Mouse (Mus musculus) MEL (cell line): ENCODE measurements around the gene Fbl. TPM values are rescaled to one million over a fixed set of nuclear protein-coding genes. Genes with fewer than 3 reads are reported as not detected.

Experiments
- DNase-seq: peaks from one replicate; pipeline ENCODE4 v3.0.0; 2011; ENCODE audit warnings: low read depth, low spot score
- H3K27ac ChIP-seq: 2 replicates; pipeline ENCODE4 v1.5.1; 2012; ENCODE audit warnings: low read depth, mild to moderate bottlenecking, control low read depth, low read length, moderate library complexity; ENCODE audit not compliant: control insufficient read depth
- H3K27me3 ChIP-seq, 2 experiments: fragments of 150-350 bp in 1 of 2; sonication (generic) in 1 of 2; 2 replicates each; pipeline ENCODE4 v1.6.1; 2012; ENCODE audit warnings: low read length in 2 of 2, mild to moderate bottlenecking in 2 of 2, improper control_type of control experiment in 1 of 2, moderate library complexity in 1 of 2; ENCODE audit not compliant: insufficient read depth in 2 of 2, control insufficient read depth in 1 of 2
- H3K36me3 ChIP-seq, 2 experiments: 2 replicates each; pipeline ENCODE4 v1.6.1; 2012 to 2014; ENCODE audit warnings: low read length in 2 of 2, improper control_type of control experiment in 1 of 2, inconsistent platforms in 1 of 2, mild to moderate bottlenecking in 1 of 2; ENCODE audit not compliant: insufficient read depth in 2 of 2, control insufficient read depth in 1 of 2
- H3K4me1 ChIP-seq, 2 experiments: fragments of 150-350 bp in 1 of 2; sonication (generic) in 1 of 2; 2 replicates each; pipeline ENCODE4 v1.6.1; 2012; ENCODE audit warnings: low read length in 2 of 2, improper control_type of control experiment in 1 of 2, mild to moderate bottlenecking in 1 of 2; ENCODE audit not compliant: insufficient read depth in 2 of 2, control insufficient read depth in 1 of 2
- H3K4me3 ChIP-seq, 2 experiments: fragments of 150-350 bp in 1 of 2; sonication (generic) in 1 of 2; 2 replicates each; pipeline ENCODE4 v1.5.1; 2012; ENCODE audit warnings: low read depth in 2 of 2, low read length in 2 of 2, mild to moderate bottlenecking in 2 of 2, moderate library complexity in 2 of 2, control low read depth in 1 of 2, improper control_type of control experiment in 1 of 2; ENCODE audit not compliant: control insufficient read depth in 1 of 2, insufficient read depth in 1 of 2
- H3K79me2 ChIP-seq: 2 replicates; pipeline ENCODE4 v1.6.1; 2012; ENCODE audit warnings: mild to moderate bottlenecking, low read length, moderate library complexity; ENCODE audit not compliant: control insufficient read depth, poor library complexity, insufficient read depth
- H3K9ac ChIP-seq: 2 replicates; pipeline ENCODE4 v1.6.1; 2012; ENCODE audit warnings: low read depth, mild to moderate bottlenecking, control low read depth, low read length, moderate library complexity; ENCODE audit not compliant: control insufficient read depth, poor library complexity, severe bottlenecking
- H3K9me3 ChIP-seq: fragments of 150-350 bp; sonication (generic); replicated peaks from 2 replicates; pipeline ENCODE4 v1.6.1; 2012; ENCODE audit warnings: mild to moderate bottlenecking, low read length, improper control_type of control experiment, moderate library complexity; ENCODE audit not compliant: insufficient read depth
- CHD1 ChIP-seq: IDR thresholded peaks from 2 replicates; pipeline ENCODE4 v1.6.1; 2012; ENCODE audit warnings: low read depth, mild to moderate bottlenecking, inconsistent platforms, low read length, improper control_type of control experiment
- CHD2 ChIP-seq: IDR thresholded peaks from 2 replicates; pipeline ENCODE4 v1.6.1; 2011; ENCODE audit warnings: low read length, improper control_type of control experiment
- CTCF ChIP-seq, 3 experiments: IDR thresholded peaks in 2 of 3; conservative IDR thresholded peaks in 1 of 3; 2 replicates each; pipeline ENCODE4 v1.5.1; 2011 to 2012; ENCODE audit warnings: low read length in 3 of 3, low read depth in 2 of 3, mild to moderate bottlenecking in 2 of 3, improper control_type of control experiment in 1 of 3, inconsistent platforms in 1 of 3, mixed read lengths in 1 of 3, moderate library complexity in 1 of 3; ENCODE audit not compliant: control insufficient read depth in 1 of 3, insufficient read depth in 1 of 3, poor library complexity in 1 of 3, severe bottlenecking in 1 of 3
- E2F4 ChIP-seq: IDR thresholded peaks from 2 replicates; pipeline ENCODE4 v1.6.1; 2011; ENCODE audit warnings: low read depth, low read length, improper control_type of control experiment, borderline replicate concordance
- EP300 ChIP-seq, 2 experiments: IDR thresholded peaks; 2 replicates each; pipeline ENCODE4 v1.6.1; 2011; ENCODE audit warnings: improper control_type of control experiment in 2 of 2, low read length in 2 of 2, low read depth in 1 of 2, mild to moderate bottlenecking in 1 of 2
- GABPA ChIP-seq: IDR thresholded peaks from 2 replicates; pipeline ENCODE4 v1.6.1; 2012; ENCODE audit warnings: low read depth, mild to moderate bottlenecking, inconsistent platforms, low read length, improper control_type of control experiment, moderate library complexity
- GATA1 ChIP-seq: IDR thresholded peaks from 2 replicates; pipeline ENCODE4 v1.6.1; 2011; ENCODE audit warnings: low read depth, low read length, improper control_type of control experiment
- HCFC1 ChIP-seq: IDR thresholded peaks from 2 replicates; pipeline ENCODE4 v1.6.1; 2012; ENCODE audit warnings: low read depth, mild to moderate bottlenecking, inconsistent platforms, low read length, improper control_type of control experiment, moderate library complexity
- MAFK ChIP-seq: IDR thresholded peaks from 2 replicates; pipeline ENCODE4 v1.6.1; 2011; ENCODE audit warnings: low read depth, mild to moderate bottlenecking, low read length, improper control_type of control experiment, borderline replicate concordance
- MAZ ChIP-seq: IDR thresholded peaks from 2 replicates; pipeline ENCODE4 v1.6.1; 2012; ENCODE audit warnings: low read depth, mild to moderate bottlenecking, inconsistent platforms, low read length, improper control_type of control experiment
- MEF2A ChIP-seq: IDR thresholded peaks from 2 replicates; pipeline ENCODE4 v1.6.1; 2014; ENCODE audit warnings: low read depth, mild to moderate bottlenecking, inconsistent platforms, low read length, improper control_type of control experiment; ENCODE audit not compliant: poor library complexity, insufficient replicate concordance, severe bottlenecking; ENCODE audit errors: extremely low read depth
- MXI1 ChIP-seq: IDR thresholded peaks from 2 replicates; pipeline ENCODE4 v1.6.1; 2011; ENCODE audit warnings: mild to moderate bottlenecking, low read depth, low read length, improper control_type of control experiment
- MYB ChIP-seq: IDR thresholded peaks from 2 replicates; pipeline ENCODE4 v1.6.1; 2011; ENCODE audit warnings: mild to moderate bottlenecking, low read depth, low read length, improper control_type of control experiment
- POLR2A ChIP-seq, 2 experiments: IDR thresholded peaks; 2 replicates each; pipeline ENCODE4 v1.6.1; 2011 to 2012; ENCODE audit warnings: low read length in 2 of 2, mild to moderate bottlenecking in 2 of 2, control low read depth in 1 of 2, improper control_type of control experiment in 1 of 2, low read depth in 1 of 2, moderate library complexity in 1 of 2; ENCODE audit not compliant: control insufficient read depth in 1 of 2, insufficient read depth in 1 of 2, poor library complexity in 1 of 2
- POLR2AphosphoS5 ChIP-seq: IDR thresholded peaks from 2 replicates; pipeline ENCODE4 v1.6.1; 2012; ENCODE audit warnings: low read depth, borderline replicate concordance, mild to moderate bottlenecking, inconsistent platforms, low read length, moderate library complexity, mixed read lengths
- RAD21 ChIP-seq: IDR thresholded peaks from 2 replicates; pipeline ENCODE4 v1.6.1; 2011; ENCODE audit warnings: mild to moderate bottlenecking, low read depth, low read length, improper control_type of control experiment
- RCOR1 ChIP-seq: IDR thresholded peaks from 2 replicates; pipeline ENCODE4 v1.6.1; 2012; ENCODE audit warnings: low read depth, mild to moderate bottlenecking, inconsistent platforms, low read length, improper control_type of control experiment
- SMC3 ChIP-seq: IDR thresholded peaks from 2 replicates; pipeline ENCODE4 v1.6.1; 2011; ENCODE audit warnings: low read depth, low read length, improper control_type of control experiment
- TAL1 ChIP-seq: IDR thresholded peaks from 2 replicates; pipeline ENCODE4 v1.6.1; 2012; ENCODE audit warnings: mild to moderate bottlenecking, inconsistent platforms, low read length, moderate library complexity, mixed read lengths
- TCF12 ChIP-seq: IDR thresholded peaks from 2 replicates; pipeline ENCODE4 v1.6.1; 2014; ENCODE audit warnings: low read depth, mild to moderate bottlenecking, inconsistent platforms, low read length, improper control_type of control experiment, moderate library complexity
- UBTF ChIP-seq: IDR thresholded peaks from 2 replicates; pipeline ENCODE4 v1.6.1; 2012; ENCODE audit warnings: low read depth, mild to moderate bottlenecking, inconsistent platforms, low read length, improper control_type of control experiment, moderate library complexity, borderline replicate concordance; ENCODE audit not compliant: insufficient read depth
- USF1 ChIP-seq: IDR thresholded peaks from 2 replicates; pipeline ENCODE4 v1.6.1; 2014; ENCODE audit warnings: low read depth, mild to moderate bottlenecking, inconsistent platforms, low read length, improper control_type of control experiment, moderate library complexity
- USF2 ChIP-seq, 2 experiments: IDR thresholded peaks; 2 replicates each; pipeline ENCODE4 v1.6.1; 2011 to 2012; ENCODE audit warnings: improper control_type of control experiment in 2 of 2, low read length in 2 of 2, borderline replicate concordance in 1 of 2, inconsistent platforms in 1 of 2, low read depth in 1 of 2, mild to moderate bottlenecking in 1 of 2; ENCODE audit not compliant: insufficient read depth in 1 of 2
- ZMIZ1 ChIP-seq: IDR thresholded peaks from 2 replicates; pipeline ENCODE4 v1.6.1; 2012; ENCODE audit warnings: low read depth, mild to moderate bottlenecking, inconsistent platforms, low read length, improper control_type of control experiment, moderate library complexity
- ZNF384 ChIP-seq: IDR thresholded peaks from 2 replicates; pipeline ENCODE4 v1.6.1; 2012; ENCODE audit warnings: low read depth, mild to moderate bottlenecking, inconsistent platforms, low read length, improper control_type of control experiment
- polyA plus RNA-seq, 2 experiments: library from polyadenylated mRNA; stranded (reverse) in 1 of 2; unstranded in 1 of 2; fragments of >175 nt in 1 of 2; fragments of >200 nt in 1 of 2; gene quantifications; 2 replicates each; pipeline versions ENCODE4 v1.2.1 to v1.2.4; 2012; ENCODE audit warnings: low replicate concordance in 2 of 2, low read depth in 1 of 2; ENCODE audit not compliant: insufficient read length in 2 of 2, insufficient read depth in 1 of 2, missing spikeins in 1 of 2
- total RNA-seq: library from RNA; depleted of rRNA; stranded (reverse); fragments of 300-350 nt; gene quantifications from 2 replicates; pipeline ENCODE4 v1.2.3, GENCODE M21; 2012

The Fbl gene
- total and polyA plus RNA-seq, 3 experiments: 262 to 819 TPM; not detected in 1

DNA sequence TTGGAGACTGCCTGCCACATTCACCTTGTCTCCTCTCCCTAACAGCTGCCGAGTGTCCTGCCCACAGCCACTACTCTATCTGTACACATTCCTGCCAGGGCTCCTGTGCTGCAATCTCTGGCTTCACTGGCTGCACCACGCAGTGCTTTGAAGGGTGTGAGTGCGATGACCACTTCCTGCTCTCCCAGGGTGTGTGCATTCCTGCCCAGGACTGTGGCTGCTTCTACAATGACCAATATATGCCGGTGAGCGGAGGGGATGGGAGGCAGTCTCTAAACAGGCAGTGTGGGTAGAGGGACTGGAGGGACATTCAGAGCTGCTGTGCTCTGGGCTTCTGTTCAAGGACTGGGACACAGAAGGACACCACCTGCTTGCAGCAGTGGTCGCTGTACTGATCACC is 10.2 kb upstream of the Fbl start:
- H3K9ac ChIP-seq: no peak overlapping the region
- no peak for DNase-seq

GRCm38 (mm10) chr7:28159893-28160292 is 9.6 kb upstream of the Fbl start:
- DNase-seq: no peak
- H3K79me2 ChIP-seq: no peaks in the 10 kb centered on the region
- H3K9ac ChIP-seq: no peak overlapping the region
- no peak overlapping the region for H3K4me3 ChIP-seq
- no peak overlapping the region for H3K27ac ChIP-seq
- H3K36me3 ChIP-seq: no peaks in the 10 kb centered on the region
- H3K4me1 ChIP-seq: no peaks in the 10 kb centered on the region
- H3K9me3 ChIP-seq: no peaks in the 10 kb centered on the region
- no peaks in the 10 kb centered on the region for H3K27me3 ChIP-seq
- TF ChIP-seq E2F4 (no peak), CHD2 (no peak), MYB (no peak), MAFK (no peak), ZMIZ1 (no peak), TCF12 (no peak), HCFC1 (no peak), USF1 (no peak), USF2 (IDR thresholded peaks at IDR 0.05; ENCODE audit: borderline replicate concordance in 1 of 2, insufficient read depth in 1 of 2, low read depth in 1 of 2, low read length in 2 of 2) (no peak), CTCF (IDR thresholded peaks at IDR 0.05 in 2 of 3, conservative IDR thresholded peaks at IDR 0.05 in 1 of 3; ENCODE audit: control insufficient read depth in 1 of 3, insufficient read depth in 1 of 3, low read depth in 2 of 3, low read length in 3 of 3, poor library complexity in 1 of 3, severe bottlenecking in 1 of 3) (no peak), ZNF384 (no peak), POLR2A (IDR thresholded peaks at IDR 0.05; ENCODE audit: control insufficient read depth in 1 of 2, insufficient read depth in 1 of 2, low read depth in 1 of 2, low read length in 2 of 2, poor library complexity in 1 of 2) (no peak), MXI1 (no peak), RCOR1 (no peak), UBTF (no peak), MAZ (no peak)
- TF ChIP-seq, all 39 proteins: peak for 0

More for the DNA sequence above, 10.2 kb upstream of the Fbl start:
- H3K27me3 ChIP-seq: no peaks in the 10 kb centered on the region
- H3K27ac ChIP-seq: no peak overlapping the region
- H3K79me2 ChIP-seq: no peaks in the 10 kb centered on the region
- no peaks in the 10 kb centered on the region for H3K4me1 ChIP-seq
- H3K36me3 ChIP-seq: no peaks in the 10 kb centered on the region
- H3K9me3 ChIP-seq: no peaks in the 10 kb centered on the region
- no peak overlapping the region for H3K4me3 ChIP-seq
- TF ChIP-seq CHD1 (no peak), SMC3 (no peak), POLR2AphosphoS5 (no peak), TCF12 (no peak), MEF2A (no peak), POLR2A (IDR thresholded peaks at IDR 0.05; ENCODE audit: control insufficient read depth in 1 of 2, insufficient read depth in 1 of 2, low read depth in 1 of 2, low read length in 2 of 2, poor library complexity in 1 of 2) (no peak), CTCF (IDR thresholded peaks at IDR 0.05 in 2 of 3, conservative IDR thresholded peaks at IDR 0.05 in 1 of 3; ENCODE audit: control insufficient read depth in 1 of 3, insufficient read depth in 1 of 3, low read depth in 2 of 3, low read length in 3 of 3, poor library complexity in 1 of 3, severe bottlenecking in 1 of 3) (no peak), HCFC1 (no peak), MAFK (no peak), EP300 (IDR thresholded peaks at IDR 0.05; ENCODE audit: low read depth in 1 of 2, low read length in 2 of 2) (no peak), GABPA (no peak), GATA1 (no peak), TAL1 (no peak), RAD21 (no peak), USF2 (IDR thresholded peaks at IDR 0.05; ENCODE audit: borderline replicate concordance in 1 of 2, insufficient read depth in 1 of 2, low read depth in 1 of 2, low read length in 2 of 2) (no peak)
